Mouse (Mus musculus): ENCODE data around the gene Unc5a. TPM values are rescaled to one million over a fixed set of nuclear protein-coding genes. Genes with fewer than 3 reads are reported as not detected.

Unc5a gene
- polyA plus RNA-seq, 1 experiment from 2014 or later, result 0.55 TPM

- no peaks in the 10 kb centered on the region for H3K4me1 ChIP-seq (ENCODE audit: insufficient read depth)
- ATAC-seq, result no peak
Measured at GRCm38 (mm10) chr13:54987405-54987804, 38.2 kb downstream of the Unc5a start.

GRCm38 (mm10) chr13:54988181-54988760 is 39.1 kb downstream of the Unc5a start:
- Histone ChIP-seq H3K27me3 (ENCODE audit: insufficient read depth, low read length) (no peaks in the 10 kb centered on the region), H3K27ac (ENCODE audit: low read depth) (no peak overlapping the region), H3K4me3 (ENCODE audit: low read depth, low read length) (no peak overlapping the region), H3K4me1 (ENCODE audit: insufficient read depth) (no peaks in the 10 kb centered on the region), H3K9me3 (ENCODE audit: low read length) (no peaks in the 10 kb centered on the region), H3K4me2 (ENCODE audit: low read depth, low read length) (no peak overlapping the region), H3K9ac (replicated peaks) (no peak overlapping the region), H3K36me3 (replicated peaks; ENCODE audit: insufficient read depth, low read length) (no peaks in the 10 kb centered on the region)
- TF ChIP-seq EP300 (IDR thresholded peaks at IDR 0.05; ENCODE audit: low read depth) (no peak), CTCF (IDR thresholded peaks at IDR 0.05; ENCODE audit: low read depth) (no peak)
- WGBS (ENCODE audit: insufficient replicate concordance), result 17% methylated on average over 7 of the region's 7 CpGs
- ATAC-seq, result no peak
- no peak for DNase-seq

More at GRCm38 (mm10) chr13:54987405-54987804, 38.2 kb downstream of the Unc5a start:
- TF ChIP-seq CTCF (IDR thresholded peaks at IDR 0.05; ENCODE audit: low read depth) (no peak), EP300 (IDR thresholded peaks at IDR 0.05; ENCODE audit: low read depth) (no peak)
- Histone ChIP-seq H3K4me3 (ENCODE audit: low read depth, low read length) (no peak overlapping the region), H3K27ac (ENCODE audit: low read depth) (no peak overlapping the region), H3K36me3 (replicated peaks; ENCODE audit: insufficient read depth, low read length) (no peaks in the 10 kb centered on the region), H3K27me3 (ENCODE audit: insufficient read depth, low read length) (no peaks in the 10 kb centered on the region), H3K9me3 (ENCODE audit: low read length) (no peaks in the 10 kb centered on the region), H3K9ac (replicated peaks) (no peak overlapping the region), H3K4me2 (ENCODE audit: low read depth, low read length) (no peak overlapping the region)
- 75% methylated on average over 9 of the region's 9 CpGs for WGBS (ENCODE audit: insufficient replicate concordance)
- DNase-seq, result no peak

- Histone ChIP-seq H3K9ac (replicated peaks) (no peak overlapping the region), H3K27ac (ENCODE audit: low read depth) (no peak overlapping the region), H3K27me3 (ENCODE audit: insufficient read depth, low read length) (no peaks in the 10 kb centered on the region), H3K9me3 (ENCODE audit: low read length) (no peaks in the 10 kb centered on the region), H3K4me2 (ENCODE audit: low read depth, low read length) (no peak overlapping the region), H3K4me3 (ENCODE audit: low read depth, low read length) (no peak overlapping the region), H3K36me3 (replicated peaks; ENCODE audit: insufficient read depth, low read length) (no peaks in the 10 kb centered on the region), H3K4me1 (ENCODE audit: insufficient read depth) (no peaks in the 10 kb centered on the region)
- no peak for ATAC-seq
- no peak for TF ChIP-seq EP300 (IDR thresholded peaks at IDR 0.05; ENCODE audit: low read depth)
- no peak for TF ChIP-seq CTCF (IDR thresholded peaks at IDR 0.05; ENCODE audit: low read depth)
- WGBS (ENCODE audit: insufficient replicate concordance), result 82% methylated on average over 7 of the region's 7 CpGs
- DNase-seq, result no peak
Measured at GRCm38 (mm10) chr13:54992215-54992614, 43.0 kb downstream of the Unc5a start.

- Histone ChIP-seq H3K9me3 (ENCODE audit: low read length) (no peaks in the 10 kb centered on the region), H3K36me3 (replicated peaks; ENCODE audit: insufficient read depth, low read length) (no peaks in the 10 kb centered on the region), H3K4me2 (ENCODE audit: low read depth, low read length) (no peak overlapping the region), H3K9ac (replicated peaks) (no peak overlapping the region), H3K4me1 (ENCODE audit: insufficient read depth) (no peaks in the 10 kb centered on the region), H3K27ac (ENCODE audit: low read depth) (no peak overlapping the region), H3K27me3 (ENCODE audit: insufficient read depth, low read length) (no peaks in the 10 kb centered on the region), H3K4me3 (ENCODE audit: low read depth, low read length) (no peak overlapping the region)
- DNase-seq, result no peak
- no peak for ATAC-seq
- no peak for TF ChIP-seq EP300 (IDR thresholded peaks at IDR 0.05; ENCODE audit: low read depth)
- no peak for TF ChIP-seq CTCF (IDR thresholded peaks at IDR 0.05; ENCODE audit: low read depth)
- 44% methylated on average over 4 of the region's 4 CpGs for WGBS (ENCODE audit: insufficient replicate concordance)
Measured at GRCm38 (mm10) chr13:54994576-54994975, 45.4 kb downstream of the Unc5a start.

GRCm38 (mm10) chr13:54995161-54995560 is 46.0 kb downstream of the Unc5a start:
- Histone ChIP-seq H3K9ac (replicated peaks) (no peak overlapping the region), H3K4me1 (ENCODE audit: insufficient read depth) (no peaks in the 10 kb centered on the region), H3K36me3 (replicated peaks; ENCODE audit: insufficient read depth, low read length) (no peaks in the 10 kb centered on the region), H3K4me3 (ENCODE audit: low read depth, low read length) (no peak overlapping the region), H3K4me2 (ENCODE audit: low read depth, low read length) (no peak overlapping the region), H3K27me3 (ENCODE audit: insufficient read depth, low read length) (no peaks in the 10 kb centered on the region), H3K9me3 (ENCODE audit: low read length) (no peaks in the 10 kb centered on the region), H3K27ac (ENCODE audit: low read depth) (no peak overlapping the region)
- no peak for DNase-seq
- WGBS (ENCODE audit: insufficient replicate concordance), result 50% methylated on average over 6 of the region's 6 CpGs
- ATAC-seq, result no peak
- TF ChIP-seq CTCF (IDR thresholded peaks at IDR 0.05; ENCODE audit: low read depth) (no peak), EP300 (IDR thresholded peaks at IDR 0.05; ENCODE audit: low read depth) (no peak)

GRCm38 (mm10) chr13:54997568-54997967 is 48.4 kb downstream of the Unc5a start:
- Histone ChIP-seq H3K4me1 (ENCODE audit: insufficient read depth) (no peaks in the 10 kb centered on the region), H3K9me3 (ENCODE audit: low read length) (no peaks in the 10 kb centered on the region), H3K4me2 (ENCODE audit: low read depth, low read length) (no peak overlapping the region), H3K27ac (ENCODE audit: low read depth) (no peak overlapping the region), H3K9ac (replicated peaks) (no peak overlapping the region), H3K36me3 (replicated peaks; ENCODE audit: insufficient read depth, low read length) (no peaks in the 10 kb centered on the region), H3K4me3 (ENCODE audit: low read depth, low read length) (no peak overlapping the region), H3K27me3 (ENCODE audit: insufficient read depth, low read length) (no peaks in the 10 kb centered on the region)
- no peak for TF ChIP-seq EP300 (IDR thresholded peaks at IDR 0.05; ENCODE audit: low read depth)
- ATAC-seq, result no peak
- 87% methylated on average over 8 of the region's 8 CpGs for WGBS (ENCODE audit: insufficient replicate concordance)
- DNase-seq, result no peak

- no peak for ATAC-seq
- TF ChIP-seq EP300 (IDR thresholded peaks at IDR 0.05; ENCODE audit: low read depth) (no peak), CTCF (IDR thresholded peaks at IDR 0.05; ENCODE audit: low read depth) (no peak)
- H3K4me2 ChIP-seq (ENCODE audit: low read depth, low read length), result no peak overlapping the region
- H3K27me3 ChIP-seq (ENCODE audit: insufficient read depth, low read length), result no peaks in the 10 kb centered on the region
- WGBS (ENCODE audit: insufficient replicate concordance), result 80% methylated on average over 10 of the region's 10 CpGs
- no peak overlapping the region for H3K9ac ChIP-seq (replicated peaks)
- no peak overlapping the region for H3K27ac ChIP-seq (ENCODE audit: low read depth)
- H3K4me1 ChIP-seq (ENCODE audit: insufficient read depth), result no peaks in the 10 kb centered on the region
- no peaks in the 10 kb centered on the region for H3K9me3 ChIP-seq (ENCODE audit: low read length)
- H3K36me3 ChIP-seq (replicated peaks; ENCODE audit: insufficient read depth, low read length), result no peaks in the 10 kb centered on the region
- no peak overlapping the region for H3K4me3 ChIP-seq (ENCODE audit: low read depth, low read length)
- no peak for DNase-seq
Measured at GRCm38 (mm10) chr13:55000433-55000832, 51.2 kb downstream of the Unc5a start.

All from liver, postnatal 0 days (tissue).